Mouse (Mus musculus) heart, postnatal 0 days (tissue): Measurements from ENCODE around the gene Ptgds.

Experiments used
- CTCF ChIP-seq: IDR thresholded peaks from 2 replicates; pipeline ENCODE4 v1.5.1; 2016; ENCODE audit warnings: antibody characterized with exemption, control low read depth, low read depth
- EP300 ChIP-seq: IDR thresholded peaks from 2 replicates; pipeline ENCODE4 v1.6.1; 2016; ENCODE audit warnings: antibody characterized with exemption, low read depth

GRCm38 (mm10) chr2:25431308-25431855, 38.5 kb downstream of the Ptgds start:
- no peak for TF ChIP-seq CTCF
- no peak for TF ChIP-seq EP300
